Mouse (Mus musculus) limb, embryonic 12.5 days (tissue): ENCODE results near the gene Slc22a7. TPM values are rescaled to one million over a fixed set of nuclear protein-coding genes. Genes with fewer than 3 reads are reported as not detected.

Source experiments
- ATAC-seq: fragments of 200-750 bp; cut with Nextera tagmentation; 2 replicates; pipeline ENCODE4 v1.8.0; 2017; ENCODE audit warnings: low read depth, moderate TSS enrichment; ENCODE audit not compliant: insufficient number of reproducible peaks, insufficient read depth, low FRiP score, low TSS enrichment
- H3K27ac ChIP-seq: fragments of 300-500 bp; sonication (generic); 2 replicates; pipeline ENCODE4 v1.5.1; 2016; ENCODE audit warnings: mild to moderate bottlenecking, moderate library complexity
- H3K27me3 ChIP-seq: fragments of 300-500 bp; sonication (generic); 2 replicates; pipeline ENCODE4 v1.6.1; 2016; ENCODE audit warnings: mild to moderate bottlenecking, moderate library complexity
- H3K36me3 ChIP-seq: fragments of 300-500 bp; sonication (generic); 2 replicates; pipeline ENCODE4 v1.6.1; 2016; ENCODE audit warnings: mild to moderate bottlenecking, moderate library complexity
- H3K4me1 ChIP-seq: fragments of 300-500 bp; sonication (generic); replicated peaks from 2 replicates; pipeline ENCODE4 v1.6.1; 2016
- H3K4me2 ChIP-seq: fragments of 300-500 bp; sonication (generic); 2 replicates; pipeline ENCODE4 v1.6.1; 2016; ENCODE audit warnings: mild to moderate bottlenecking, moderate library complexity
- H3K4me3 ChIP-seq: fragments of 300-500 bp; sonication (generic); replicated peaks from 2 replicates; pipeline ENCODE4 v1.5.1; 2016; ENCODE audit warnings: mild to moderate bottlenecking
- H3K9ac ChIP-seq: fragments of 300-500 bp; sonication (generic); replicated peaks from 2 replicates; pipeline ENCODE4 v1.6.1; 2016; ENCODE audit warnings: mild to moderate bottlenecking, moderate library complexity
- H3K9me3 ChIP-seq: fragments of 300-500 bp; sonication (generic); 2 replicates; pipeline ENCODE4 v1.6.1; 2016; ENCODE audit warnings: mild to moderate bottlenecking, moderate library complexity
- WGBS: fragments of 180-500 bp; shearing (Covaris S2); methylation state at CpG from one replicate; pipeline ENCODE4 v1.1.7; 2016; 5-methylcytosine and 5-hydroxymethylcytosine counted together
- polyA plus RNA-seq: library from polyadenylated mRNA; unstranded; fragments of >200 nt; fragmentation: Nextera tagmentation; extraction: Ambion mirVana; gene quantifications from 2 replicates; pipeline ENCODE4 v1.2.1, GENCODE M21; 2016

The Slc22a7 gene
- polyA plus RNA-seq = not detected in 2 replicates

- H3K9ac ChIP-seq = no peak within 1 kb of the TSS; the same call in 1 of the 2 replicates
- peaks cover 75% of the 10 kb centered on the region for H3K27me3 ChIP-seq
- peaks cover 23% of the 10 kb centered on the region; the same call in 1 of the 2 replicates for H3K4me1 ChIP-seq
- no peak within 1 kb of the TSS for H3K4me3 ChIP-seq
- no peak within 1 kb of the TSS for H3K27ac ChIP-seq
- WGBS = 86% methylated on average over 4 of the region's 4 CpGs
- H3K9me3 ChIP-seq = no peaks in the 10 kb centered on the region
- no peak within 1 kb of the TSS for H3K4me2 ChIP-seq
- no peaks in the 10 kb centered on the region for H3K36me3 ChIP-seq
- ATAC-seq = no peak
These were observed at the start of gene Slc22a7 for GRCm38 (mm10) chr17:46438298-46438873. Slc22a7 (minus strand) TSS chr17:46438457.

- Histone ChIP-seq H3K9ac (peak within 1 kb of the TSS; percentile 54), H3K27me3 (peaks cover 77% of the 10 kb centered on the region), H3K4me1 (peaks cover 14% of the 10 kb centered on the region), H3K27ac (no peak within 1 kb of the TSS), H3K9me3 (no peaks in the 10 kb centered on the region), H3K36me3 (no peaks in the 10 kb centered on the region), H3K4me2 (peak within 1 kb of the TSS; percentile 84), H3K4me3 (peak within 1 kb of the TSS; percentile 54)
- no peak for ATAC-seq
- 3% methylated on average over 13 of the region's 49 CpGs for WGBS
These were observed 49.2 kb upstream of the Slc22a7 start, which contains the start of gene Ttbk1 for GRCm38 (mm10) chr17:46487431-46487830. Ttbk1 (minus strand) TSS chr17:46487675.

DNA sequence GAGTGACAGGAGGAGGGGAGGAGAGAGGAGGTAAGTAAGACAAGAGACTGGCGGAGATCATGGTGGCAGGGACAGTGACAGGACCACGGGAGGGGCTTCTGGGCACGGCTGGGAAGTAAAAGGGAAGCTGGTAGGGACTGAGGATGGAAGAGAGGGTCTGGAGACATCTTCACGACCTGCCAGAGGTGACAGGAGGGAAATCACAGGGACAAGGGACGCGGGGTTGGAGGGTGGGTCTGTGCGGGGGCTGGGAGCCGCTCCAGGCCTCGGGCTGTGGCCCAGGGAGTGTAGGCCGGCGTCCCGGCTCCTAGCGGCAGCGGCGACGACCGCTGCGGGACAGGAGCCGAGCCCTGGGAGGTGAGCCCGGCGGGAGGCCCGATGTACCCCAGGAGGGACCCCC is 48.7 kb upstream of the Slc22a7 start:
- Histone ChIP-seq H3K36me3 (no peaks in the 10 kb centered on the region), H3K9me3 (no peaks in the 10 kb centered on the region), H3K4me1 (peaks cover 14% of the 10 kb centered on the region), H3K4me3 (peak overlapping the region; percentile 54), H3K4me2 (peak overlapping the region; percentile 84), H3K27ac (no peak overlapping the region), H3K9ac (peak overlapping the region; percentile 54), H3K27me3 (peaks cover 81% of the 10 kb centered on the region)
- 2% methylated on average over 16 of the region's 22 CpGs for WGBS
- no peak for ATAC-seq

DNA sequence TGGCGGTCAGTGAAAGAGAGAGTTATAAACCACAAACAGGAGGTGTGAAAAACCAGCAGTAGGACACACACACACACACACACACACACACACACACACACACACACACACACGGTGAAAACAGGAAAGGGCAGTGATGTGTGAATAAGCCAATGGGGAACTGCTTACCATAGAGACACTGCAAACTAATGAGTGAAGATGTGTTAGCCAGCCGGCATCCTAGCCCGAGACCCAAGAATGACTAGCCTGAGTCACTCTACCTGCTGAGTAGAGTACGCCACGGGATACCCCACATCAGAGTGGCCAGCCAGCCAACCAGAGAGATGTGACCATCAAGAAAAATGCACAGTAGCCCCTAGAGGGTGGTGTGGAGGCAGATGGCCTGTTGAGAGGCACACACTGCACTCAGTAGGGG is 46.2 kb upstream of the Slc22a7 start:
- no peak overlapping the region for H3K9ac ChIP-seq
- H3K27ac ChIP-seq = no peak overlapping the region
- H3K9me3 ChIP-seq = no peaks in the 10 kb centered on the region
- H3K4me2 ChIP-seq = peak overlapping the region; percentile 56; the same call in 1 of the 2 replicates
- WGBS = 20% methylated on average over 6 of the region's 6 CpGs
- peaks cover 14% of the 10 kb centered on the region for H3K4me1 ChIP-seq
- H3K36me3 ChIP-seq = no peaks in the 10 kb centered on the region
- peak overlapping the region; percentile 29; the same call in 1 of the 2 replicates for H3K4me3 ChIP-seq
- no peak for ATAC-seq
- H3K27me3 ChIP-seq = peaks cover 92% of the 10 kb centered on the region

- H3K9ac ChIP-seq = no peak overlapping the region
- H3K27me3 ChIP-seq = peaks cover 91% of the 10 kb centered on the region
- 0 out of 2 replicates have a peak, but pooled peaks have one; percentile 17 for ATAC-seq
- no peaks in the 10 kb centered on the region for H3K9me3 ChIP-seq
- no peak overlapping the region for H3K27ac ChIP-seq
- H3K4me2 ChIP-seq = peak overlapping the region; percentile 56
- WGBS = 4% methylated on average over 13 of the region's 13 CpGs
- no peaks in the 10 kb centered on the region for H3K36me3 ChIP-seq
- peak overlapping the region; percentile 29 for H3K4me3 ChIP-seq
- peaks cover 14% of the 10 kb centered on the region for H3K4me1 ChIP-seq
These were observed 45.8 kb upstream of the Slc22a7 start for GRCm38 (mm10) chr17:46484021-46484431.

- WGBS = under 1% methylated on average over 16 of the region's 16 CpGs
- no peak for ATAC-seq
- H3K4me3 ChIP-seq = peak overlapping the region; percentile 29
- H3K27me3 ChIP-seq = peaks cover 91% of the 10 kb centered on the region
- no peaks in the 10 kb centered on the region for H3K9me3 ChIP-seq
- no peaks in the 10 kb centered on the region for H3K36me3 ChIP-seq
- H3K4me1 ChIP-seq = peaks cover 14% of the 10 kb centered on the region
- peak overlapping the region; percentile 56 for H3K4me2 ChIP-seq
- no peak overlapping the region for H3K9ac ChIP-seq
- H3K27ac ChIP-seq = no peak overlapping the region
These were observed 45.3 kb upstream of the Slc22a7 start for GRCm38 (mm10) chr17:46483561-46484001.

GRCm38 (mm10) chr17:46477286-46477685 is 39.0 kb upstream of the Slc22a7 start:
- Histone ChIP-seq H3K9me3 (no peaks in the 10 kb centered on the region), H3K4me3 (no peak overlapping the region), H3K27me3 (peaks cover 41% of the 10 kb centered on the region), H3K9ac (no peak overlapping the region), H3K4me1 (no peaks in the 10 kb centered on the region), H3K4me2 (no peak overlapping the region), H3K36me3 (no peaks in the 10 kb centered on the region), H3K27ac (no peak overlapping the region)
- ATAC-seq = no peak
- 88% methylated on average over 15 of the region's 15 CpGs for WGBS

DNA sequence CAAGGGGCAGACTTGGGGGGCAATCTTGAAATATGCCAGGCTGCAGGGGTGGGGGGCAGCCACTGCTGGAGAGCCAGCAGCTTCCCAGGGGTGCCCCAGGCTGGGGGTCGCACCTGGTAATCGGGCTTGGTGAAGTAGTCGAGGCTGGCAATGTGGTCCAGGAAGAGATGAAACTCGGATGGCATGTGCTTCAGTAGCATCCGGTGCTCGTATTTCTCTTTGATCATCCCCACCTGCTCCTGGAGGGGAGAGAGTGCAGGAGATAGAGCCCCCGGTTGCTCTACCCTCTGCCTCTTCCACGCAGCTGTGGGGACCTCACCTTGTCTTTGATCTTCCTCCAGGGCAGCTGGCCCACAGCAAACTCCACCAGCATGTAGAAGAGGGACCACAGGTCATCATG is 38.3 kb upstream of the Slc22a7 start:
- no peaks in the 10 kb centered on the region for H3K4me1 ChIP-seq
- no peak overlapping the region for H3K27ac ChIP-seq
- H3K27me3 ChIP-seq = peaks cover 36% of the 10 kb centered on the region
- no peak overlapping the region for H3K9ac ChIP-seq
- no peaks in the 10 kb centered on the region for H3K9me3 ChIP-seq
- no peak overlapping the region for H3K4me3 ChIP-seq
- H3K36me3 ChIP-seq = no peaks in the 10 kb centered on the region
- H3K4me2 ChIP-seq = no peak overlapping the region
- ATAC-seq = no peak
- WGBS = 70% methylated on average over 8 of the region's 8 CpGs

DNA sequence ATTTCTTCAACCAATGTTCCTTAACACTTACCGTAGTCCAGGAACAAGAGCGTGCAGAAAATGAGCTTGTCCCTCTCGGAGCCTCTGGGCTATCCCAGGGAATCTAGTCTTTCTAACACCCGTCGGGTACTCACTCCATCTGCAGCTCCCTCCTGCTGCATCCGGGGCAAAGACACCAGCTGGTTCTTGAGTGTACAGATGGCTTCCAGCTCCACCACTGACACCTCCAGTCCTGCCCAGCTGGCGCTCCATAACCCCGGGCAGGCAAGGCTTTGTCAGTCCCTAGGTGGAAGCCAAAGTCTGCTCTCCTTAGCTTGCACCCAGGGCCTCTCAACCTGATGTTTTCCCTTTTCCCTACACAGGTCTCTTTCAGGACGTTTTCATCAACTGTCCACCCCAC is 29.6 kb upstream of the Slc22a7 start:
- Histone ChIP-seq H3K9me3 (no peaks in the 10 kb centered on the region), H3K36me3 (no peaks in the 10 kb centered on the region), H3K9ac (no peak overlapping the region), H3K4me3 (no peak overlapping the region), H3K27ac (no peak overlapping the region), H3K27me3 (peaks cover 11% of the 10 kb centered on the region), H3K4me2 (no peak overlapping the region), H3K4me1 (peaks cover 8% of the 10 kb centered on the region; the same call in 1 of the 2 replicates)
- WGBS = 68% methylated on average over 9 of the region's 9 CpGs
- no peak for ATAC-seq

- WGBS = 84% methylated on average over 5 of the region's 5 CpGs
- peaks cover 10% of the 10 kb centered on the region for H3K4me1 ChIP-seq
- H3K27me3 ChIP-seq = peaks cover 65% of the 10 kb centered on the region
- H3K9ac ChIP-seq = no peak overlapping the region
- no peak overlapping the region for H3K4me2 ChIP-seq
- H3K9me3 ChIP-seq = no peaks in the 10 kb centered on the region
- H3K4me3 ChIP-seq = no peak overlapping the region
- H3K27ac ChIP-seq = no peak overlapping the region
- ATAC-seq = no peak
- H3K36me3 ChIP-seq = no peaks in the 10 kb centered on the region
These were observed 24.0 kb upstream of the Slc22a7 start for GRCm38 (mm10) chr17:46462226-46462625.

- Histone ChIP-seq H3K27me3 (peaks cover 74% of the 10 kb centered on the region), H3K27ac (no peak overlapping the region), H3K9ac (peak overlapping the region; percentile 45; the same call in 1 of the 2 replicates), H3K4me3 (peak overlapping the region; percentile 37; the same call in 1 of the 2 replicates), H3K36me3 (no peaks in the 10 kb centered on the region), H3K4me2 (peak overlapping the region; percentile 60), H3K9me3 (no peaks in the 10 kb centered on the region), H3K4me1 (peaks cover 10% of the 10 kb centered on the region)
- no peak for ATAC-seq
- 15% methylated on average over 8 of the region's 8 CpGs for WGBS
These were observed 23.1 kb upstream of the Slc22a7 start for GRCm38 (mm10) chr17:46461347-46461746.
